Mouse (Mus musculus): Measurements from ENCODE around the gene Fcer1g.
"Not testable (repeated sequence)": the region's sequence is repeated elsewhere in the genome, so short reads cannot be mapped to it uniquely, and the experiment has no call there.

Fcer1g gene

DNA sequence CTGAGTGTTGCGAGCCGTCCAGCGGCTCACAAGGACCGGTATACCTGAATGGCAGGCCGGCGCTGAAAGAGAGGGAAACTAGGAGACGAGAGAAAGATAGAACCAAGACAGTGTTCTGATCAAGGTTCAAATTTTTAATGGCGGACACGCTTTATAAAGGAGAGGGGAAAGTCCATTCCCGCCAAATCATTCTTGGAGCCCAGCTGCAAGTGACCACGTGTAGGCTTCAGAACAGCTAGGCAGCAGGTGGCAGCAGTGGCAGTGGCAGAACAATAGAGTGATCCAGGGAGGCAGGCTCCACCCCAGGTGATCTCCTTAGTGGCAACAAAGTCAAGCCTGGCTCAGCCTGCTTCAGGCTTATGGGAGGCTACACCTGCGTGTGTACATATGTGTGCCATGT lies 7.8 kb upstream of the Fcer1g start:
- DNase-seq (ENCODE audit: low spot score in 2 of 2), result not testable (repeated sequence)

DNA sequence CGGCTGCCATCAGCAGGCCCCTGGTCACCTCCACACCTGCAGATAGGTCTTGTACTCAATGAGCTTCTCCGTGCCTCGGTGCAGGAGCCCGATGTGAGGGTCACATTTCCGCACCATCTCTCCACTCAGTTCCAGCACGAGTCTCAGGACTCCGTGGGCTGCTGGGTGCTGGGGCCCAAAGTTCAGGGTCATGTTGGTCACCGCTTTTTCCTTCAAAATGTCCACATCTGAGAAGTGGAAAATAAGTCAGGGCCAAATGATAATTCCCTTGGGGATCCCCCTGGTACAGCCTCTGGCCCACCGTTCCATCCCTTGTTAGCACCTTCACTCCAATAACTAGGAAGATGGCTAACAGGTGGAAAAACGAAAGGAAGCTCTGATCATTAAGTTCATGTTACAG lies 6.7 kb upstream of the Fcer1g start:
- DNase-seq (ENCODE audit: low spot score in 2 of 2), result no peak

DNA sequence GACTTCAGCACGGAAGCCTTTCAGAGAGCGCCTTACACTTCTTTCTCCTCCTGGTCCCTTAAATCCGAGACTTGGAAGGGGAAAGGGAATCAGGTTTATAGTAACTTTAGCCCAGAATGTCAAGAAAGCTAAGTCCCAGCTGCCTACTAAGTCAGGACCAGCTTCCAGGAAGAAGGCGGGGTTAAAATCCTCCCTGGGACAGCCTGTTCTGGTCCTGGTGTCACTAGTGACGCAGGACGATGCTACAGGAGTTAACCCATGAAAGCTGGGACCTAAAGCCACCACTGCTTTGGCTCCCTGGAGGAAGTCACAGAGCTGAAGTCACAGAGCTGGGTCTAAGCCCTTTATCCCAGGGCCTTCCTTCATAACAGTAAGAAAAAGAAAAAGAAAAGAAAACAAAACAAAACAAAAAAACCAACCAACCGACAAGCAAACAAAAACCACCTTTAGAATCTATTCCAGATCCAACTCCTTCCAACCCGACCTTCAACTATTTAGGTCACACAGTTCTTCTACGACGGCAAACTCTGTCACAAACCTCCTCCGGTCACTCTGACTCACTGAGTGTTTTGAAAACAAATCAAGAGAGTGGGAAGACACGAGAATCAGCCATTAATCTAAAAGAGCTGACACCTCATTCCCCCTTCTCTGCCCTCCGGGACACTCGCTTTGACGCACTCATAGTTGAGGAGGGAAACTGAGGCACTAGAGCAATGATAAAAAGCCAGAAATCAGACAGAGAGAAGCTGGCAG lies 6.0 kb upstream of the Fcer1g start:
- no peak for DNase-seq (ENCODE audit: low spot score in 2 of 2)

DNA sequence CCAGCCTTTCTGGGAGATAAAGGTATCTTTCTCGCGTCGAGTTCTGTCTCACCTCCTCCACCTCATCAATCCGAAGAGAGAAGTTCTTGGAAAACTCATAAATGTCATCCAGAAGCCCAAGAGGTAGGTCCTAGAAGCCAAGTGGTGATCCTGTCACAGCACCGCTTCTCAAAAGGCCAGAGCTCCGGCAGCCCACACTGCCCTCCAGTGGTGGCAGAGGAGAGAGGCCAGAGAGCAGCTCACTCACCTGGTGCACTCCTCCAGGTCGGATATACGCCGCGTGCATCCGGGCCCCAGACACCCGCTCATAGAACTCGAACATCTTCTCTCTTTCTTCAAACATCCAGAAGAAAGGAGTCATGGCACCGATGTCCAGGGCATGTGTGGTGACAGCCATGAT lies 4.3 kb upstream of the Fcer1g start:
- peak; percentile 41 to 48 for DNase-seq (ENCODE audit: low spot score in 2 of 2)

DNA sequence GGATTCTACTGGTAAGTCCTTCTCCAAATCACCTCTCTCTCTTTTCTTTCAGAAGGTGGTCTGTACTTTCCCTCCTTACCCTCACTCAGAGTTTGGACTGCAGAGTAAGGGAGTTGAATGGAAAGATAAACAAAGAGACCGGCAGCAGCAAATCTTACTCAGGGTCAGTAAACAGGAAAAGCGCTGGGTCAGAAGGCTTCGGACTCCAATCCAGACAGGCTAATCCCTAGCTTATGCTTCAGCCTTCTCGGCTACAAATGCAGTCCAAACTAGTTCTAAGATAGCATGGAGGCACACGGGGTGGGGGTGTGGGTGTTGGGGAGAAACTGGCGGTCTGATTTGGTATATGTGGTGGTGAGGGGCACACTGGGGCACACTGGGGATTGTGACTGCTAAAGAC lies 3.3 kb upstream of the Fcer1g start:
- DNase-seq (ENCODE audit: low spot score in 2 of 2), result no peak

DNA sequence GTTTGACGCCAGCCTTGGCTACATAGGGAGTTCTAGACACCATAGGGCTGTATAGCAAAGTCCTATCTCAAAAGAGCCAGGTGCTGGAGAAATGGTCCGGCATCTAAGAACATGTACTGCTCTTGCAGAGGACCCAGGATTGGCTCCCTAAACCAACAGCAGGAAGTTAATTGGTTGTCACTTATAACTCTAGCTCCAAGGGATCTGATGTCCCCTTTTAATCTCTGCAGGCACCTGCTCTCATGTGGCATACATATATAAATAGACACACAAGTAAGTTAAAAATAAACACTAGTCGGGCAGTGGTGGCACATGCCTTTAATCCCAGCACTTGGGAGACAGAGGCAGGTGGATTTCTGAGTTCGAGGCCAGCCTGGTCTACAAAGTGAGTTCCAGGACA lies 1.6 kb upstream of the Fcer1g start:
- DNase-seq (ENCODE audit: low spot score in 2 of 2), result no peak

DNA sequence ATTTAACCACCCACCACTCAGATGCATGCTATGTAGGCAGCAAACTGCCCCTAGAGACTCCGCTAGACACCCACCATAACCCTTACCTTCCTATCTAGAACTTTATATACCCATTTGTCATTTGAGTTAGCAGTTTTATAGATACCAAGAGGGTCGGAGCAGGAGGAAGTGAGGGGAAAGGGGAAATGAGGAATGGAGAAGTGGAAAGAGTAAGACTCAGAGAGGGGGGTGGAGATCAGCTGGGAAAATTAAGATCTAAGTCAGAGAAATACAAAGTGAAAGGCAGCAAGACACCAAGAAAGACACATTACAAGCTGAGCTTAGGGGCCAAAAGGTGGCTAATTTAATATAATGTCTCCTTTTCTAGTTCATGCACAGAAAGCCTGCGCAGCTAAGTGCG lies 373 bp upstream of the Fcer1g start:
- DNase-seq (ENCODE audit: low spot score in 2 of 2), result no peak

DNA sequence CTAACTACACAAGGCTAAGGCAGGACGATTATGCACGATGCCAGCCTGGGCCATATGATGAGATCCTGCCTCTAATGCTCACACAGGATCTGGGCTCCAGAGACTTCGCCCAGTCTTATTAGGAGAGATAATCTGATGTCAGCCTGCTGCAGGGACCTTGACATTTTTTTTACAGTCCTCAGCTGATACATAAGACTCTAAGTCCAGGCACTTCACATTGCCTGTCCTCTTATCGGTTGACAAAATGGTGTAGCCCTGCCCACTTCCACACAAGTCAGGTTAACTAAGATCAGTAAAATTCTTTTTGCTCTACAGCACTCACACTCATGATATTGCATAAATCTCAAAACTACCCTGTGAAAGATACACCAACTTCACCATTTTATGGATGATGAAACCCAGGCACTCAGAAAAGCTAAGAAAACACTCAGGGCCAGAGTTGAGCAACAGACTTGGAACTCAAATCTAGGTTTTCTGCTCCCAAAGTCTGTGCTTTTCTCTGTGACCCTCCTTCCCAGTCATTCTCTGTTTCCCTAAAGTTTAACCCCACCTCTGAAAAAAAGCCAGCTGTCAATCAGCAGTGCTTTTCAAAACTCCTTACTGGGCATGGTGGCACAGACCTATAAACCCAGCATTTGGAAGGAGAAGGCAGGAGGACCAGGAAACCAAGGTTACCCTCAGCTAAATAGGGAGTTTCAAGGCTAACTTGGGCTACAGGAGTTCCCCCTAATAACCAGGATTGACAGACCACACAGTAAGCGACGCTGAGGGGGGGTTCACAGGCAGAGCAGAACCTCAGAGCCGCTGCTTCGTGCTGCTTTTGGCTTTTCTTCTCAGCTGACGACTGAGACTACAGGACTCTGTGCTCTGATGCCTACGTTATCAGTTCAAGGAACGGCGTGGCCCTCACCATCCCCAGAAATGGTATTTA lies 1.1 kb downstream of the Fcer1g start:
- DNase-seq (ENCODE audit: low spot score in 2 of 2), result no peak

DNA sequence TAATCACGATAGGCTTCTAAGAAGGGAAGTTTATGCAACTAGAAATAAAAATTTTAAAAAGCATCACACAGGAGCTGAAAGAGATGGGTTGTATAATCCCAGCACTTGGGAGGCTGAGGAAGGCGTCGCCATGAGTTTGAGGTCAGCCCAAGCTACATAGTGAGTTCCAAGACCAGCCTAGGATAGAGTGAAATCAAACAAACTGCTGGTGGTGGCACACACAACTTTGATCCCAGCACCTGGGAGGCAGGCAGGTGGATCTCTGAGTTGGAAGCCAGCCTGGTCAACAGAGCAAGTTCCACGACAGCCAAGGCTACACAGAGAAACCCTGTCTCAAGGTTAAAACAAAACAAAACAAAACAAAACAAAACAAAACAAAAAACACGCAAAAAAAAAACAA lies 1.8 kb downstream of the Fcer1g start:
- DNase-seq (ENCODE audit: low spot score in 2 of 2), result no peak

DNA sequence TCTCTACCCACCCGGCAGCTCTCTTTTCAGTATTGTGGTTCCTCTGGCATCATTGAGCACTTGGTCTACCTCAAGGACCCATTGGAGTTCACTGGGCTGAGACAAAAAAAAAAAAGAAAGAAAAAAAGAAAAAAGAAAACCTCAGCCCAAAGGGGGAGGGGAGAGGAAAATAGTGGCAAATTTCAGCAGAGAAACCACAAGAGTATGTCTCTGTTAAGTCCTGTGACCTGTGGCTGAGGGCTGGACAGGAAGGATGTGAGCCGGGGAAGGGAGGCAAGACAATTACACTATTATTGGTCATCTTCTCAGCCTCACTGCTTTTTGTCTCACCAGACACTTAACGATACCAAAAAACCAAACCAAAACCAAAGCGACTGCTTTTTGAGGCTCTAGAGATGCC lies 2.3 kb downstream of the Fcer1g start:
- DNase-seq (ENCODE audit: low spot score in 2 of 2), result no peak

DNA sequence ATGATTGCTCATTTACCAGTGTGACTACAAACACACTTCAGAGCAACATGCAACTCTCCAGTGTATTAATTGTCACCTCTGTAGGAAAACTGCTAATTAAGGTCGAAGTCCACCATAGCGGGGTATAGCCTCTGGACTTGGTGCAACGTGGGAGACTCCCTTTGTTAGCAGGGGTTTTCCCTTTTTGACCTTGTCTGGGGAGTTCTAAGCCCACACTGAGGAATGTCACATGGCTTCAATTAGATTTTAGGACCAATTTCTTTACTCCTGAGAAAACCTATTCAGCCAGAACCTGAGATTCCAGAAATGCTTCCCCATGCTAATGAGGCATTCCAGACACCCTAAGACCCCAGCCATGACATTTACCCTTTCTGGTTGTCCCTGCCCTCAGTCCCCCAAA lies 4.0 kb downstream of the Fcer1g start:
- DNase-seq (ENCODE audit: low spot score in 2 of 2), result no peak

DNA sequence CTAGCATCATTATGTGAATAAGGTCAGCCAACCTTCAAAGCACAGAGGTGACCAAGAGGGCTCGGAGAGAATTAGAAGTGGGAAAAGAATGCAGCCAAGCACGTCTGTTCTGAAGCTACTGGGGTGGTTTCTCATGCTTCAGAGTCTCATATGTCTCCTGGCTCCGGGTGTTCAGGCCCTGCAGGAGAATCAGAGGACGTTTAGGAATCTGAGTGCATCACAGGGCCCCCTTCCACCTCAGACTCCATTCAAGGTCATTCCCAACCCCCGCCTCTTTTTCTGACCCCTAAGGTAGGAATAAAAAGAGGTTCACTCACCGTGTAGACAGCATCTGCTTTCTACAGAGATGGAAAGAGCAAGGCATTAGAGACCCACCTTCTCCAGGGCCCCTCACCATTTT lies 4.4 kb downstream of the Fcer1g start:
- DNase-seq (ENCODE audit: low spot score in 2 of 2), result no peak

DNA sequence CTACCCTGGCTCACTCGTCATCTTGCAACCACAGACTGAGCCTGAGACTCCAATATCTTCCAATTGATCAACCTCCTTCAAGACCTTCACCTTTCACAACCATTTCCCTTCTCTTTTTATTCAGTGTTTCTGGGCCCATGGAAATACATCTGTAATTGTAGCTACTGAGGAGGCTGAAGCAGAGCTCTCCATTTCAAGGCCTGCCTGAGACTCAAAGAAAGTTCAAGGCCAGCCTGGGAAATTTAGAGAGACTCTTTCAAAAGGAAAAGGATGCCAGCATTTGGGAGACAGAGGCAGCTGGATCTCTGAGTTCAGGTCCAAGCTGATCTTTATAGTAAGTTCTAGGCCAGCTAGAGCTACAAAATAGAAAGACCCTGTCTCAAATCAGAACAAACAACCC lies 6.3 kb downstream of the Fcer1g start:
- no peak for DNase-seq (ENCODE audit: low spot score in 2 of 2)

DNA sequence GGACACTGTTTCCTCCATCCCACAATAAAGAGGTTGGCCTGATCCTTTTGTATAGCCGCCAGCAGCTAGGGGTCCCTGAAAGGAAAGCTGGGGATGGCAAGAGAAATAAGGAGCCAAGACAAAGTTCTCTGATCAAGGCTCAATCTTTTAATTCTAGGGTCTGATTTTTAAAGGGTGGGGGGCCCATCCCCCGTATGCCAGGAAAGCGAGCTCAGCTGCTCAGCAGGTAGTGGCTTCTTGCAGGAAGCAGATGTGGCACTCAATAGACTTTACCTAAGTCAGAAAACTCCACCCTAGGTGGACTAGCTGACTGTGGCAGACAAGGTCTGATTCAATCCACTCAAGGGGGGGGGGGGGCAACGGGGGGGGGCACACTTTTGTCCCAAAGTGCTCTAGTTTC lies 7.4 kb downstream of the Fcer1g start:
- DNase-seq (ENCODE audit: low spot score in 2 of 2), result no peak

DNA sequence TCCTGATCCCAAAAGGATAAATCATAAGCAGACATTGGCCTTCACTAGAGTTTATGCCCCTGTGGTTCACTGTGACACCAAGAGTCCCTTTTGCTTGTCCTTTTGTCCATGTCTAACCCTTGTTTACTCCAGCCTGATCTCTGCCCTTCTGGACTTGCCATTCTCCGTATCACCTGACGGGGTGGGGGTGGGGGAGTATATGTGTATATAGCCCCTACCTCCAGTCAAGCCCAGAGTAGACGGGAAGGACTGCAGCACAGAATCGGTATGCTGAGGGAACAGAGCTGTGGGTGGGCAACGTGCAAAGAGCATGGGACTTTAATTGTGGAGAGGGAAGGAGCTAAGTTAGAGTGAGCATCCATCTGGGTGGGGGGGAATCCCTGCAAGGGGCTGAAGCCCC lies 9.3 kb downstream of the Fcer1g start, which contains the start of gene Apoa2:
Apoa2 (plus strand) TSS at position 198 of the 400 bp plus-strand sequence.
- DNase-seq (ENCODE audit: low spot score in 2 of 2), result no peak

DNA sequence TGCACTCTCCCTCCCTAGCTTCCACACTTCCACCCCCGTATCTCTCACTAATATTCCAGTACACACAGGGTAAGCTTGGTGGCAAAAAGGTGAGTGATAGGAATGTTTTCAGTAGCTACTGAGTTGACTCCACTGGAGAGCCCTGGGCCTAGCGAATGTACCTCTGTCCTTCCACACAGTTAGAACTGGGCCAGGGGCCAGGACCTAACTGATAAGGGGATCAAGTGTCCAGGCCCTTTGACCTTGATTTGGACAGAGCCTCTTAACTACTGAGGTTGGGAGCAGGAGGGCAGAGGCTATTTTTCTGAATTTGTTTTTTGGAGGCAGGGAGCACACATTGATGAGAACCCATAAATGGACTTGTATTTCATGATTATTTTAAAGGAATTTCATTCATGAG lies 10.4 kb downstream of the Fcer1g start:
- no peak for DNase-seq (ENCODE audit: low spot score in 2 of 2)

DNA sequence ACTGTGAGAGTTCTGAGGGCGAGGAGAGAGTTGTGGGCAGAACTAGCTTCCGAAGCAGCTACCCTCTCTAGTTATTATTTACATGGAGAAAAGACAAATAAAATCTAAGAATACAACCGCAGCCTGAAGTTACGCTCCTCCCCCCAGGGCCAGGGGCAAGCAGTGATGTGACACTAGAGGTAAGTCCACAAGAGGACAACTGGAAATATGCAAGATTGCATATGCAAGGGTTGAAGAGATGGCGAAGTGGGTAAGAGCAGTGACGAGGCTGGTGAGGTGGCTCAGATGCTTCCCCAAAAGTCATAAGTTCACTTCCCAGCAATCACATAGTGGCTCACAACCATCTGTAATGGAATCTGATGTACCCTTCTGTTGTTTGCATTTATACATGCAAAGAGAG lies 11.0 kb downstream of the Fcer1g start:
- DNase-seq (ENCODE audit: low spot score in 2 of 2), result no peak

DNA sequence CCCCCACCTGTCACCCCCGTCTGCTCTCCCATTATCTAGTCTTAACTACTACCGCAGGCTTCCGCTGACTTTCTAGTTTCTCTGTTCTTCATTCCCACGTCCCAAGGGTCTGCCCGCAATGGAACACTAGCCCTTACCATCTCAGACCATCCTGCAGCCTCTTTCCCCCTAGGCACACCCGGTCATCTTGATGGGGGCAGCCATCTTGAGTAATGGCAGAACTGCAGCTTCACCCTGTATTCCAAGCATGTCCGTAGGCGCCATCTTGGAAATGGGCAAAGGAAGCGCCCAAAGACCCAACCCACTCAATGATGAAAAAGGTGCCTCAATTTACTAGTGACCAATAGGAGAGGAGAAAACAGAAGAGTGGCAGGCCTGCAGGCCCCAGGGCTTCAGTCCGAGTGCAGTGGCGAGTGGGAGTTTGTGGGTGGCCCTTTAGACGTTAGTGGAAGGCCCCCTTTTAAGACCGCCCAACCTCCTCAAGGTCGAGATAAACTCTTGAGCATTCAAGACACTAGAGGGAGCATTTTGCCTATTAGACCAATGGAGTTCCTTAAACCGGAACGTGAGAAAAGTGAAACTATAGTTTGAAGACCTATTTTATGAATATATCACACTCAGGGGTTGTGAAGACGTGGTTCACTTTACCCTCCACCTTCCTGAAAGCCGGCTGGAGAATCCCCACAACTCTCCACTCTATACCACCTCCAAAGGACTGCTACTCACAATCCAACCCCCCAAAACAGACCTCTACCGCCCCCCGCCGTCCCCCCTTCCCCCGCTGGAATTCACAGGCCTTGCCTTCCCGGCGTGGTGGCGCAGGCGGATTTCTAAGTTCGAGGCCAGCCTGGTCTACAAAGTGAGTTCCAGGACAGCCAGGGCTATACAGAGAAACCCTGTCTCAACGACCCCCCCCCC lies 11.7 kb downstream of the Fcer1g start, which contains the start of gene Tomm40l:
Tomm40l (minus strand) TSS at position 277 of the 918 bp plus-strand sequence.
- DNase-seq (ENCODE audit: low spot score in 2 of 2), result peak; percentile 97 to 98

DNA sequence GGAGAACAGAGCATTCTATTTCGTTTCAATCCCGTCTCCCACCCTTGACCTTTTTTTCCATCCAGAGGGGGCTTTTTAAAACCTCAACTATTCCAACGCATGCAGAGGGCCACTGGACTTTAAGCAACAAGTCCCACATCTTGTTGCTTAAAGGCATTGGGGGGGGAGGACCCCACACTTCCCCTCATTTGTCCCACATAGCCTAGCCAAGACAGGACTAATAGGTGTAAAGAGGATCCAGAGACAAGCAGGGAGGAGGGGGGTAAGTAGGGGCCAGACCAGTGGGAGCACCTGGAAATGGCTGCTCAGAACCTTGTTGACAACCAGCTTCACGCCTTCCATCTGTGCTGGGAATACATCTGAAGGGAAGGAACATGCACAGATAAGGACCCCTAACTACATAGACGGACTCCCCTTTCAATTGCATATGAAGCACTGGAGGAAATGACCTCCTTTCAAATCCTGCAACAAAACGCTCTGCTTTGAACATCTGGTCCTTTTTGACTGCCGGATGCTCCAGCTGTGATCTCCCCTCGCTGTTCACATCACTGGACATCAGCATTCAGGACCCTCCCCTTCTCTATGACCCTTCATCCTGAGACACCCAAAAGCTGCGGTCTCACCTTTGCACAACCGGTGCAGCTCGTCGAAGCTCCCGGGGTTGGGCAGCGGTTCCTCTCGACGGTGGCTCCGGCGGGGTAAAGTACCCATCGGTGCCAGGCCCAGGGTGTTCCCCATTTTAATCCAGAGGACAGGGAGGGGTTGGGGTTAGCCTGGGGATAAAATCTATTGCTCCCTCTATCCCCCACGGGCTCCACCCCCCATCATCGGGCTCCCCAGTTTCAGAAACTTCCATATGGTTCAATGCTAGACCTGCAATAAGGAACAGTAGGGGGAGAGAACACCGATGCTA lies 12.6 kb downstream of the Fcer1g start:
- DNase-seq (ENCODE audit: low spot score in 2 of 2), result no peak

DNA sequence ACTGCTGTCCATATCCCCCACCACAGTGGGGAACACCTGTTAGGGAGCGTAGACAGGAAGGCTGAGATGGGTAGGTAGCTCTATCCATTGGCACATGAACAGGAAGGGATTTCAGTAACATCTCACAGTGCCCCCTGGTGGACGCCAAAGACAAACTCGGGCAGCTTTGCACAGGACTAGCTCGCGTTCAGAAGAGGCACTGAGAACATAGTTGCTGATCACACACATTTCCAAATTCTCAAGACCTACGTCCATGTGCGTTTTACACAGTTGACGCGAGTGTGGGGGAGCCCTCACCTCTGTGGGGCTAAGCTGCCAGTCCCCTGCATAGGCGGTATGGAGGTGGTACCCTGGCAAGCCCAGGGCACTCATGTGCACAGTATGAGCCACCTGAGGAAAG lies 13.3 kb downstream of the Fcer1g start:
- DNase-seq (ENCODE audit: low spot score in 2 of 2), result peak; percentile 59 to 72
